Mouse (Mus musculus): ENCODE measurements around the gene Drc3. TPM values are rescaled to one million over a fixed set of nuclear protein-coding genes. Genes with fewer than 3 reads are reported as not detected.
"Not testable (repeated sequence)": the region's sequence is repeated elsewhere in the genome, so short reads cannot be mapped to it uniquely, and the experiment has no call there.

Drc3 gene
- polyA plus RNA-seq, 1 experiment from 2014 or later: 1.9 TPM

GRCm38 (mm10) chr11:60435133-60435532 is 82.0 kb downstream of the Drc3 start:
- WGBS: 100% methylated on average over 1 of the region's 1 CpGs
- no peak for ATAC-seq (ENCODE audit: insufficient number of reproducible peaks, low FRiP score, low TSS enrichment, low read depth)
- no peak for DNase-seq (ENCODE audit: low spot score)
- H3K27me3 ChIP-seq (ENCODE audit: control insufficient read depth, insufficient read depth, low read length): no peaks in the 10 kb centered on the region
- no peak overlapping the region for H3K4me2 ChIP-seq (ENCODE audit: low read depth, severe bottlenecking)
- H3K4me1 ChIP-seq (ENCODE audit: control insufficient read depth, insufficient read depth, low read length): no peaks in the 10 kb centered on the region
- no peak overlapping the region for H3K9ac ChIP-seq (ENCODE audit: low read length)
- no peaks in the 10 kb centered on the region for H3K9me3 ChIP-seq (ENCODE audit: control insufficient read depth, low read length)
- peaks cover 3% of the 10 kb centered on the region for H3K36me3 ChIP-seq (ENCODE audit: control insufficient read depth, insufficient read depth, low read length)
- no peak overlapping the region for H3K4me3 ChIP-seq (ENCODE audit: low read depth, low read length)
- H3K27ac ChIP-seq (replicated peaks; ENCODE audit: low read depth, low read length): no peak overlapping the region

GRCm38 (mm10) chr11:60436618-60437017 is 83.5 kb downstream of the Drc3 start:
- Histone ChIP-seq H3K4me2 (ENCODE audit: low read depth, severe bottlenecking) (no peak overlapping the region), H3K9me3 (ENCODE audit: control insufficient read depth, low read length) (no peaks in the 10 kb centered on the region), H3K27ac (replicated peaks; ENCODE audit: low read depth, low read length) (no peak overlapping the region), H3K36me3 (ENCODE audit: control insufficient read depth, insufficient read depth, low read length) (peaks cover 3% of the 10 kb centered on the region), H3K4me3 (ENCODE audit: low read depth, low read length) (no peak overlapping the region), H3K27me3 (ENCODE audit: control insufficient read depth, insufficient read depth, low read length) (no peaks in the 10 kb centered on the region), H3K4me1 (ENCODE audit: control insufficient read depth, insufficient read depth, low read length) (no peaks in the 10 kb centered on the region), H3K9ac (ENCODE audit: low read length) (no peak overlapping the region)
- no peak for DNase-seq (ENCODE audit: low spot score)
- 90% methylated on average over 3 of the region's 3 CpGs for WGBS
- no peak for ATAC-seq (ENCODE audit: insufficient number of reproducible peaks, low FRiP score, low TSS enrichment, low read depth)

- not testable (repeated sequence) for H3K9ac ChIP-seq (ENCODE audit: low read length); ATAC-seq (ENCODE audit: insufficient number of reproducible peaks, low FRiP score, low TSS enrichment, low read depth); H3K9me3 ChIP-seq (ENCODE audit: control insufficient read depth, low read length); H3K36me3 ChIP-seq (ENCODE audit: control insufficient read depth, insufficient read depth, low read length); H3K4me3 ChIP-seq (ENCODE audit: low read depth, low read length); H3K27ac ChIP-seq (replicated peaks; ENCODE audit: low read depth, low read length); H3K27me3 ChIP-seq (ENCODE audit: control insufficient read depth, insufficient read depth, low read length); DNase-seq (ENCODE audit: low spot score); H3K4me2 ChIP-seq (ENCODE audit: low read depth, severe bottlenecking); H3K4me1 ChIP-seq (ENCODE audit: control insufficient read depth, insufficient read depth, low read length)
- WGBS: 15% methylated on average over 1 of the region's 1 CpGs
These were observed 86.5 kb downstream of the Drc3 start for GRCm38 (mm10) chr11:60439621-60440020.

GRCm38 (mm10) chr11:60440176-60440575 is 87.0 kb downstream of the Drc3 start:
- Histone ChIP-seq H3K9me3 (ENCODE audit: control insufficient read depth, low read length) (no peaks in the 10 kb centered on the region), H3K4me2 (ENCODE audit: low read depth, severe bottlenecking) (no peak overlapping the region), H3K4me3 (ENCODE audit: low read depth, low read length) (no peak overlapping the region), H3K27ac (replicated peaks; ENCODE audit: low read depth, low read length) (no peak overlapping the region), H3K9ac (ENCODE audit: low read length) (no peak overlapping the region), H3K36me3 (ENCODE audit: control insufficient read depth, insufficient read depth, low read length) (peaks cover 6% of the 10 kb centered on the region), H3K4me1 (ENCODE audit: control insufficient read depth, insufficient read depth, low read length) (no peaks in the 10 kb centered on the region), H3K27me3 (ENCODE audit: control insufficient read depth, insufficient read depth, low read length) (no peaks in the 10 kb centered on the region)
- ATAC-seq (ENCODE audit: insufficient number of reproducible peaks, low FRiP score, low TSS enrichment, low read depth): no peak
- WGBS: 25% methylated on average over 7 of the region's 7 CpGs
- no peak for DNase-seq (ENCODE audit: low spot score)

GRCm38 (mm10) chr11:60442896-60443295 is 89.8 kb downstream of the Drc3 start:
- Histone ChIP-seq H3K4me2 (ENCODE audit: low read depth, severe bottlenecking) (no peak overlapping the region), H3K27me3 (ENCODE audit: control insufficient read depth, insufficient read depth, low read length) (no peaks in the 10 kb centered on the region), H3K36me3 (ENCODE audit: control insufficient read depth, insufficient read depth, low read length) (peaks cover 3% of the 10 kb centered on the region), H3K4me1 (ENCODE audit: control insufficient read depth, insufficient read depth, low read length) (no peaks in the 10 kb centered on the region), H3K27ac (replicated peaks; ENCODE audit: low read depth, low read length) (no peak overlapping the region), H3K9ac (ENCODE audit: low read length) (no peak overlapping the region), H3K9me3 (ENCODE audit: control insufficient read depth, low read length) (no peaks in the 10 kb centered on the region), H3K4me3 (ENCODE audit: low read depth, low read length) (no peak overlapping the region)
- WGBS: 88% methylated on average over 6 of the region's 6 CpGs
- DNase-seq (ENCODE audit: low spot score) (no peak), ATAC-seq (ENCODE audit: insufficient number of reproducible peaks, low FRiP score, low TSS enrichment, low read depth) (no peak)

Other genes starting within 250 kb of the Drc3 start
- 35.5 and 36.0 TPM in 2 replicates for gene Rai1, start 248.3 kb upstream of the Drc3 start, polyA plus RNA-seq (2014; fragmentation: Nextera tagmentation; extraction: Ambion mirVana)
- 53.2 and 55.3 TPM in 2 replicates for gene Srebf1, start 130.7 kb upstream of the Drc3 start, polyA plus RNA-seq (2014; fragmentation: Nextera tagmentation; extraction: Ambion mirVana)
- gene Tom1l2, start 424 bp upstream of the Drc3 start, polyA plus RNA-seq (2014; fragmentation: Nextera tagmentation; extraction: Ambion mirVana): 10.6 and 12.2 TPM in 2 replicates
- 28.6 and 30.8 TPM in 2 replicates for gene Gid4, start 63.8 kb downstream of the Drc3 start, polyA plus RNA-seq (2014; fragmentation: Nextera tagmentation; extraction: Ambion mirVana)
- gene Atpaf2, start 65.1 kb downstream of the Drc3 start, polyA plus RNA-seq (2014; fragmentation: Nextera tagmentation; extraction: Ambion mirVana): 48.4 and 53.7 TPM in 2 replicates
- gene Drg2, start 101.3 kb downstream of the Drc3 start, polyA plus RNA-seq (2014; fragmentation: Nextera tagmentation; extraction: Ambion mirVana): 129 and 137 TPM in 2 replicates
- 0.17 and 0.31 TPM in 2 replicates for gene Myo15, start 116.0 kb downstream of the Drc3 start, polyA plus RNA-seq (2014; fragmentation: Nextera tagmentation; extraction: Ambion mirVana)
- 34.7 and 34.9 TPM in 2 replicates for gene Alkbh5, start 183.1 kb downstream of the Drc3 start, polyA plus RNA-seq (2014; fragmentation: Nextera tagmentation; extraction: Ambion mirVana)